Mouse (Mus musculus): Measurements from ENCODE around the gene Olfr986. TPM values are rescaled to one million over a fixed set of nuclear protein-coding genes. Genes with fewer than 3 reads are reported as not detected.

Gene Olfr986
- polyA plus RNA-seq, 1 experiment = not detected

DNA sequence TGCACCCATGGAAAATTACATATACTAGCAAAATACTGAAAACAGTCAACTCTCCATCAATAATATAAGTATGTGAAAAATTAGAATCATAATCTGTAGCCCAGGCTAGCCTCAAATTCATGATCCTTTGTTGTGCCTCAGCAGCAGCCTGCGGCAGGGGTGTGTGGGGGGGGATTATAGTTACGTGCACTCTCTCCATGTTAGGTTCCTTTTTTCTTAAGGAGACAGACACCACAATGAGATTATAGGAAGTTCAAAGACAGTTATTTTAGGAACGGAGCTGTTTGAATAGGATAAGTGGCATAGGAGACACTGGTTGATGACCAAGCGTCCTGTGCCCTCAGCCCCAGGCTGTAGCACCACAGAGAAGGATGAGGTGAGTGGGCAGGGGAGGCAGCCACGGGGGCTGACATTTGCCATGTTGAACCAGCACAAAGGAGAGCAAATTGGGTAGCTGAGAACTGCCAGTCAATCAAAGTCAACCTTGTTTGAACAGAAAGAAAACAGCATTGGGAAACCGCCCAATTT is 48.1 kb downstream of the Olfr986 start:
- TF ChIP-seq EP300 (IDR thresholded peaks at IDR 0.05; ENCODE audit: insufficient read depth, low read depth, low read length) (no peak), CTCF (IDR thresholded peaks at IDR 0.05; ENCODE audit: low read depth, low read length) (no peak), POLR2A (IDR thresholded peaks at IDR 0.05; ENCODE audit: insufficient read depth, low read length) (no peak)
- Histone ChIP-seq H3K4me1 (ENCODE audit: control insufficient read depth, insufficient read depth, low read length) (peaks cover 7% of the 10 kb centered on the region), H3K27ac (ENCODE audit: insufficient read depth, low read length) (no peak overlapping the region; the same call in 1 of the 2 replicates), H3K9me3 (replicated peaks; ENCODE audit: control insufficient read depth, insufficient read depth, low read length, poor library complexity, severe bottlenecking) (peaks cover 4% of the 10 kb centered on the region; the same call in 1 of the 2 replicates), H3K27me3 (ENCODE audit: control insufficient read depth, insufficient read depth, low read length, poor library complexity, severe bottlenecking) (no peaks in the 10 kb centered on the region), H3K9ac (ENCODE audit: low read depth, poor library complexity, severe bottlenecking) (no peak overlapping the region), H3K4me3 (ENCODE audit: low read depth, low read length) (no peak overlapping the region), H3K36me3 (ENCODE audit: control insufficient read depth, insufficient read depth, low read length, poor library complexity, severe bottlenecking) (peaks cover 25% of the 10 kb centered on the region)

DNA sequence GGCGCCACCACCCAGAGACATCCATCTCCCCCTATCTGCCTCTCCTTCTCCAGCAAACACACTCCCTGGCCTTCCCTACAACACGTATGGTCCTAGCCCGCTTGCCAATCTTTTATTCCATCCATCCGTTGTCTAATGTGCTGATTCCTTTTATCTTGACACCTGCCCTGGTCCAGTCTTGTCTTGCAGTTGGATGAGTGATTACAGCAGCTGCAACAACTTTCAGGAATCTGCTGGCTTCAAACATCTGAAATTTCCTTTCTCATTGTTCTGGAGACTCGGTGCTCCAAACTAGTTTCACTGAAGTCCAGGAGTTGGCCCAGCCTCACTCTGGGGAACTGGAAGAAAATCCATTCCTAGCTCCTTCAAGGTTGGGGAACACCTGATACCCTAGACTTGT is 48.8 kb downstream of the Olfr986 start:
- peaks cover 7% of the 10 kb centered on the region for H3K4me1 ChIP-seq (ENCODE audit: control insufficient read depth, insufficient read depth, low read length)
- no peak overlapping the region for H3K9ac ChIP-seq (ENCODE audit: low read depth, poor library complexity, severe bottlenecking)
- H3K27ac ChIP-seq (ENCODE audit: insufficient read depth, low read length) = no peak overlapping the region
- peaks cover 24% of the 10 kb centered on the region for H3K36me3 ChIP-seq (ENCODE audit: control insufficient read depth, insufficient read depth, low read length, poor library complexity, severe bottlenecking)
- no peaks in the 10 kb centered on the region for H3K27me3 ChIP-seq (ENCODE audit: control insufficient read depth, insufficient read depth, low read length, poor library complexity, severe bottlenecking)
- no peak overlapping the region for H3K4me3 ChIP-seq (ENCODE audit: low read depth, low read length)
- TF ChIP-seq POLR2A (IDR thresholded peaks at IDR 0.05; ENCODE audit: insufficient read depth, low read length) = no peak
- no peak for TF ChIP-seq CTCF (IDR thresholded peaks at IDR 0.05; ENCODE audit: low read depth, low read length)
- no peak for TF ChIP-seq EP300 (IDR thresholded peaks at IDR 0.05; ENCODE audit: insufficient read depth, low read depth, low read length)
- peaks cover 4% of the 10 kb centered on the region; the same call in 1 of the 2 replicates for H3K9me3 ChIP-seq (replicated peaks; ENCODE audit: control insufficient read depth, insufficient read depth, low read length, poor library complexity, severe bottlenecking)

DNA sequence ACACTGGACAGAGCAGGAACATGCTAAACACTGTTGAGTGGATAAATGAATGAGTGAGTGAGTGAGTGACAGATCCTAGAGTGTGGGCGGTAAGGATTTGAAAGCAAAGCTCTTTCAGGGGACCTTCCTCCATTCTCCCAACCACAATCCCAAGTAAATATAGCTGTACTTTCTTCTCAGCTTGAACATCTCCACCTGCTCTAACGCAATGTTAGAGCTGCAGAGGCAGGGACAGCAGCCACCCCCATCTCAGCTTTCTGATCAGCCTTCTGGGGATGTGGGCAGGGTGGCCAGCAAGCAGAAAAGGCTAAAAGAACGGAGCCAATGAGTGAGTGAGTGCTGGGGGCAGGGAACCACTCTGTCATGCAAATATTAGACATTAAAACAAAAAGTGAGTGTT is 50.3 kb downstream of the Olfr986 start:
- Histone ChIP-seq H3K4me1 (ENCODE audit: control insufficient read depth, insufficient read depth, low read length) (peaks cover 7% of the 10 kb centered on the region), H3K36me3 (ENCODE audit: control insufficient read depth, insufficient read depth, low read length, poor library complexity, severe bottlenecking) (peaks cover 32% of the 10 kb centered on the region), H3K27ac (ENCODE audit: insufficient read depth, low read length) (no peak overlapping the region), H3K4me3 (ENCODE audit: low read depth, low read length) (no peak overlapping the region), H3K9me3 (replicated peaks; ENCODE audit: control insufficient read depth, insufficient read depth, low read length, poor library complexity, severe bottlenecking) (peaks cover 4% of the 10 kb centered on the region; the same call in 1 of the 2 replicates), H3K27me3 (ENCODE audit: control insufficient read depth, insufficient read depth, low read length, poor library complexity, severe bottlenecking) (no peaks in the 10 kb centered on the region), H3K9ac (ENCODE audit: low read depth, poor library complexity, severe bottlenecking) (no peak overlapping the region)
- TF ChIP-seq EP300 (IDR thresholded peaks at IDR 0.05; ENCODE audit: insufficient read depth, low read depth, low read length) = no peak
- no peak for TF ChIP-seq POLR2A (IDR thresholded peaks at IDR 0.05; ENCODE audit: insufficient read depth, low read length)
- TF ChIP-seq CTCF (IDR thresholded peaks at IDR 0.05; ENCODE audit: low read depth, low read length) = no peak

DNA sequence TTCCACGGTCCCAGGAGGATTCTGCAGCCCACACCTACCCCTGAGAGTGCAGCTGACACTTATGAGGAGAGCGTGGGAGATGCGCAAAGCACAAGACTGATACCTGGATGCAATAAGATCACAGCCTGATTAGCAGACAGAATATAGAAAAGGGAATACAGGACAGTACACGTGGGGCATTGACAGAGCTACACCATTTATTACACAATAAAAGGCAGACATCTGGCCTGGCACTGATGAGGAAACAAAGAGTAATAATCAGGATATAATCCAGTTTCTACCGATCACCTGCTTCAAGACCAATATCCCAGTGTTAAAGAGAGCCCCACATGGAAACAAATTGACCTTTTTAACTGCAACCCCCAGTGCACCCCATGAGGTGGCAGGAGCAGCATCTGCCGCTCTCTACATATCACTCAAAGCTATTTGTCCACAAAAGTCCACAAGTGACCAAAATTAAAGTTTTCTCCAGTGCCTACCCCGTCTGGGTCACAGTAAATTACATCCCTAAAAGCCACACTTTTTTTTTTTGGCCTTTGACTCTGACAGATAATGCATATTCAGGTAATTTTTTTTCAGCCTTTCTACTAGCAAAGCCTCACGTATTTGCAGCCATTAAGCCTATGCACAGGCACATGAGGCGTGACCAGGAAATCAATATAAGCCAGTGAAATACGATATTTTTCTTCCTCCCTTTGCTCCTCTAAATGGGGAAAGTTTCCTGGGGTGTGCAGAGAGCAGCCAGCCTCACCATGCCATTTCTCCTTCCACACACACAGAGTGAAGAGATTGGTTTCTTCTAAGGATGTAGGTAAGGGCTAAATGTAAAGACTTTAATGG is 53.7 kb downstream of the Olfr986 start:
- TF ChIP-seq EP300 (IDR thresholded peaks at IDR 0.05; ENCODE audit: insufficient read depth, low read depth, low read length) (no peak), CTCF (IDR thresholded peaks at IDR 0.05; ENCODE audit: low read depth, low read length) (no peak)
- Histone ChIP-seq H3K9ac (ENCODE audit: low read depth, poor library complexity, severe bottlenecking) (no peak overlapping the region), H3K4me3 (ENCODE audit: low read depth, low read length) (no peak overlapping the region), H3K36me3 (ENCODE audit: control insufficient read depth, insufficient read depth, low read length, poor library complexity, severe bottlenecking) (peaks cover 27% of the 10 kb centered on the region), H3K27me3 (ENCODE audit: control insufficient read depth, insufficient read depth, low read length, poor library complexity, severe bottlenecking) (no peaks in the 10 kb centered on the region), H3K4me1 (ENCODE audit: control insufficient read depth, insufficient read depth, low read length) (peaks cover under 1% of the 10 kb centered on the region), H3K9me3 (replicated peaks; ENCODE audit: control insufficient read depth, insufficient read depth, low read length, poor library complexity, severe bottlenecking) (peaks cover 4% of the 10 kb centered on the region; the same call in 1 of the 2 replicates), H3K27ac (ENCODE audit: insufficient read depth, low read length) (0 out of 2 replicates have a peak overlapping the region, but pooled peaks have one; percentile 25)

DNA sequence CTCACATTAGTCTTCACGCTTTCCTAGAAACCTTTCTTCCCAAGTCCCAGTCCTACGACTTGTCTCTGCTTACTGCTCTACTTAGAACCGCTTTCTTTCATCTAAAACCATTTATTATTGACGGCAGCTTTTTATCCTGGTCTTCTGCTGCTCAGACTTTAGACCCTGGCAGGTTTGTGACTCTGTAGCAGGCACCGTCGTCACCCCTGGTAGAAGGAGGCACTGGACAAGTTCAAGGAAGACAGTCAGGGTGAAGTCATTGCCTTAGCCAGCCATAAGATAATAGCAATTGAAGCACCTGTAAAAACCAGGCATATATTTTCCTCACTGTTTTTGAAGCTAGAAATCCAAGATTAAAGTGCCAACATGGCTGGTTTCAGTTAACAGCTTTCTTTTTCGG is 54.5 kb downstream of the Olfr986 start:
- Histone ChIP-seq H3K27me3 (ENCODE audit: control insufficient read depth, insufficient read depth, low read length, poor library complexity, severe bottlenecking) (no peaks in the 10 kb centered on the region), H3K9ac (ENCODE audit: low read depth, poor library complexity, severe bottlenecking) (no peak overlapping the region), H3K4me1 (ENCODE audit: control insufficient read depth, insufficient read depth, low read length) (no peaks in the 10 kb centered on the region), H3K36me3 (ENCODE audit: control insufficient read depth, insufficient read depth, low read length, poor library complexity, severe bottlenecking) (peaks cover 25% of the 10 kb centered on the region), H3K9me3 (replicated peaks; ENCODE audit: control insufficient read depth, insufficient read depth, low read length, poor library complexity, severe bottlenecking) (peaks cover 4% of the 10 kb centered on the region; the same call in 1 of the 2 replicates), H3K27ac (ENCODE audit: insufficient read depth, low read length) (0 out of 2 replicates have a peak overlapping the region, but pooled peaks have one; percentile 25), H3K4me3 (ENCODE audit: low read depth, low read length) (no peak overlapping the region)
- TF ChIP-seq POLR2A (IDR thresholded peaks at IDR 0.05; ENCODE audit: insufficient read depth, low read length) (no peak), CTCF (IDR thresholded peaks at IDR 0.05; ENCODE audit: low read depth, low read length) (no peak), EP300 (IDR thresholded peaks at IDR 0.05; ENCODE audit: insufficient read depth, low read depth, low read length) (no peak)

Other genes starting within 250 kb of the Olfr986 start
- gene Olfr974, start 243.4 kb upstream of the Olfr986 start, polyA plus RNA-seq (2011; ENCODE audit: insufficient read depth, insufficient read length, low read depth, missing spikeins) = not detected in 2 replicates
- gene Olfr975, start 228.9 kb upstream of the Olfr986 start, polyA plus RNA-seq (2011; ENCODE audit: insufficient read depth, insufficient read length, low read depth, missing spikeins) = 0.36 TPM in 1 of 2 replicates, not detected in the other
- gene Olfr976, start 219.8 kb upstream of the Olfr986 start, polyA plus RNA-seq (2011; ENCODE audit: insufficient read depth, insufficient read length, low read depth, missing spikeins) = 0.19 TPM in 1 of 2 replicates, not detected in the other
- not detected in 2 replicates for gene Olfr978, start 188.8 kb upstream of the Olfr986 start, polyA plus RNA-seq (2011; ENCODE audit: insufficient read depth, insufficient read length, low read depth, missing spikeins)
- gene Olfr979, start 177.5 kb upstream of the Olfr986 start, polyA plus RNA-seq (2011; ENCODE audit: insufficient read depth, insufficient read length, low read depth, missing spikeins) = not detected in 2 replicates
- not detected in 2 replicates for gene Olfr980, start 171.3 kb upstream of the Olfr986 start, polyA plus RNA-seq (2011; ENCODE audit: insufficient read depth, insufficient read length, low read depth, missing spikeins)
- 0.15 TPM in 1 of 2 replicates, not detected in the other for gene Olfr981, start 159.5 kb upstream of the Olfr986 start, polyA plus RNA-seq (2011; ENCODE audit: insufficient read depth, insufficient read length, low read depth, missing spikeins)
- gene Olfr982, start 107.1 kb upstream of the Olfr986 start, polyA plus RNA-seq (2011; ENCODE audit: insufficient read depth, insufficient read length, low read depth, missing spikeins) = not detected in 2 replicates
- gene Olfr983, start 87.3 kb upstream of the Olfr986 start, polyA plus RNA-seq (2011; ENCODE audit: insufficient read depth, insufficient read length, low read depth, missing spikeins) = 0.16 and 0.21 TPM in 2 replicates
- 0.42 and 0.43 TPM in 2 replicates for gene Olfr984, start 66.7 kb upstream of the Olfr986 start, polyA plus RNA-seq (2011; ENCODE audit: insufficient read depth, insufficient read length, low read depth, missing spikeins)
- 0.64 and 0.87 TPM in 2 replicates for gene Olfr985, start 50.7 kb upstream of the Olfr986 start, polyA plus RNA-seq (2011; ENCODE audit: insufficient read depth, insufficient read length, low read depth, missing spikeins)
- gene Tmem225, start 32.8 kb upstream of the Olfr986 start, polyA plus RNA-seq (2011; ENCODE audit: insufficient read depth, insufficient read length, low read depth, missing spikeins) = not detected in 2 replicates
- gene Zfp202, start 11.4 kb downstream of the Olfr986 start, polyA plus RNA-seq (2011; ENCODE audit: insufficient read depth, insufficient read length, low read depth, missing spikeins) = 2.5 and 2.6 TPM in 2 replicates
- 7.2 and 9.9 TPM in 2 replicates for gene Scn3b, start 88.3 kb downstream of the Olfr986 start, polyA plus RNA-seq (2011; ENCODE audit: insufficient read depth, insufficient read length, low read depth, missing spikeins)